Comparison of ENCODE assay signal across 8 mouse cellular contexts in genomic region chr13:112114741-112115201, GRCm38 (mm10).
DNase-seq lines count a peak whose midpoint lies in the region; ATAC-seq lines count a peak whose summit lies in the region.
"Had no signal": no experiment of that assay in that cellular context is flagged by ENCODE, and none has a peak within 500 bp of the region (broad histone marks: within the 10 kb centered on the region; RNA-seq: fewer than 3 reads in every experiment).

No protein-coding gene starts in this region.

- DNase-seq in layer of hippocampus, adult 11-12 months (ENCODE audit: low spot score), result peak; percentile 22
- no peak for DNase-seq in layer of hippocampus, adult 9-10 months (ENCODE audit: low spot score)
- peak; percentile 38 for DNase-seq in gastrocnemius, postnatal 25 days
- DNase-seq in embryo, embryonic 11 days, result no peak
- no peak for DNase-seq in frontal cortex, postnatal 14 days (ENCODE audit: low spot score in 2 of 2)
- DNase-seq: thymus, adult 2 months had no signal

- peak; percentile 45; the same call in 1 of the 2 replicates for ATAC-seq in erythroblast, adult 5-6 weeks (replicated peaks; ENCODE audit: low FRiP score, poor library complexity, severe bottlenecking)
- 0 out of 2 replicates have a peak, but pooled peaks have one; percentile 29 for ATAC-seq in megakaryocyte progenitor cell, adult 5-6 weeks (replicated peaks; ENCODE audit: poor library complexity)

Comparison
In these comparisons a context has a peak if more than half of its experiments do, and no peak if none do; other contexts are left out.
1. DNase-seq: peak in layer of hippocampus, adult 11-12 months (single experiment) and gastrocnemius, postnatal 25 days (single experiment); none in layer of hippocampus, adult 9-10 months (single experiment), embryo, embryonic 11 days (single experiment) and frontal cortex, postnatal 14 days (0 of 2).